Mouse (Mus musculus) intestine, embryonic 14.5 days (tissue): ENCODE results near the gene Heg1. TPM values are rescaled to one million over a fixed set of nuclear protein-coding genes. Genes with fewer than 3 reads are reported as not detected.

Source experiments
- ATAC-seq: fragments of 200-750 bp; cut with Nextera tagmentation; replicated peaks from 2 replicates; pipeline ENCODE4 v1.8.0; 2017; ENCODE audit warnings: low read depth, moderate number of reproducible peaks, moderate TSS enrichment, moderate library complexity; ENCODE audit not compliant: low FRiP score, low TSS enrichment
- DNase-seq: peaks from one replicate; pipeline ENCODE4 v3.0.0-alpha.2; 2018; ENCODE audit warnings: low spot score
- H3K27ac ChIP-seq: fragments of 300-500 bp; sonication (generic); 2 replicates; pipeline ENCODE4 v1.5.1; 2014; ENCODE audit warnings: low read depth, mild to moderate bottlenecking, control low read depth
- H3K27me3 ChIP-seq: fragments of 300-500 bp; sonication (generic); replicated peaks from 2 replicates; pipeline ENCODE4 v1.6.1; 2014; ENCODE audit warnings: low read length, control low read depth; ENCODE audit not compliant: control insufficient read depth, insufficient read depth
- H3K36me3 ChIP-seq: fragments of 300-500 bp; sonication (generic); 2 replicates; pipeline ENCODE4 v1.6.1; 2014; ENCODE audit warnings: low read length, control low read depth; ENCODE audit not compliant: control insufficient read depth, insufficient read depth
- H3K4me1 ChIP-seq: fragments of 300-500 bp; sonication (generic); replicated peaks from 2 replicates; pipeline ENCODE4 v1.6.1; 2014; ENCODE audit warnings: low read length, control low read depth, mixed read lengths; ENCODE audit not compliant: control insufficient read depth, insufficient read depth
- H3K4me2 ChIP-seq: fragments of 300-500 bp; sonication (generic); 2 replicates; pipeline ENCODE4 v1.6.1; 2014; ENCODE audit warnings: low read length
- H3K4me3 ChIP-seq: fragments of 300-500 bp; sonication (generic); 2 replicates; pipeline ENCODE4 v1.5.1; 2014; ENCODE audit warnings: low read depth, low read length, control low read depth, mixed read lengths
- H3K9ac ChIP-seq: fragments of 300-500 bp; sonication (generic); 2 replicates; pipeline ENCODE4 v1.6.1; 2014; ENCODE audit warnings: mild to moderate bottlenecking, low read length
- H3K9me3 ChIP-seq: fragments of 300-500 bp; sonication (generic); 2 replicates; pipeline ENCODE4 v1.6.1; 2016; ENCODE audit warnings: low read length, control low read depth; ENCODE audit not compliant: control insufficient read depth
- WGBS: fragments of 180-500 bp; shearing (Covaris S2); extraction: QIAGEN DNeasy Blood & Tissue Kit; methylation state at CpG from one replicate; pipeline ENCODE4 v1.1.7; 2014; 5-methylcytosine and 5-hydroxymethylcytosine counted together
- polyA plus RNA-seq: library from polyadenylated mRNA; unstranded; fragments of >200 nt; fragmentation: Nextera tagmentation; extraction: Ambion mirVana; gene quantifications from 2 replicates; pipeline ENCODE4 v1.2.1, GENCODE M21; 2014

Heg1 gene
- polyA plus RNA-seq, 1 experiment from 2014 or later, result 26.5 TPM

DNA sequence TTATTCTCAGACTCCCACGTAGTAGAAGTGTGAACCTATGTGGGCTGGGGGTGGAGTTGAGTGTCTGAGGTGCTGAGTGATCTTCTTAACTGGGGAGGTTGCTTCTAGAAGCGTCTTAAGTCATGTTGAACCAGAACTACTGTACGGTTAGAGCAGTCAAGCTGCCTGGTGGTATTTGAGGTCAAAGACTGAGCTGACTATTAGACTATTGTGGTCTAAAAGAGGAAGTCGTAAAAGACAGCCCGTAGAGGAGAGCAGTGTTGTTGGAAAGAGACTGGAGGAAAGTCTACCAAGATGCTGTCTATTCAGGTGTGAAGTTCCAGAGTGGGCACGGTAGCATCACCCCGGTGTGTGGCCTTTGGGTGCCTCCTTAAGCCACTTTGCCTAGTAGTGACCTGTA lies 85.7 kb downstream of the Heg1 start:
- DNase-seq (no peak), ATAC-seq (no peak)
- Histone ChIP-seq H3K27me3 (no peaks in the 10 kb centered on the region), H3K4me3 (no peak overlapping the region), H3K36me3 (peaks cover 11% of the 10 kb centered on the region; the same call in 1 of the 2 replicates), H3K4me1 (no peaks in the 10 kb centered on the region), H3K9ac (no peak overlapping the region), H3K9me3 (no peaks in the 10 kb centered on the region), H3K4me2 (no peak overlapping the region), H3K27ac (no peak overlapping the region)
- 73% methylated on average over 7 of the region's 7 CpGs for WGBS

DNA sequence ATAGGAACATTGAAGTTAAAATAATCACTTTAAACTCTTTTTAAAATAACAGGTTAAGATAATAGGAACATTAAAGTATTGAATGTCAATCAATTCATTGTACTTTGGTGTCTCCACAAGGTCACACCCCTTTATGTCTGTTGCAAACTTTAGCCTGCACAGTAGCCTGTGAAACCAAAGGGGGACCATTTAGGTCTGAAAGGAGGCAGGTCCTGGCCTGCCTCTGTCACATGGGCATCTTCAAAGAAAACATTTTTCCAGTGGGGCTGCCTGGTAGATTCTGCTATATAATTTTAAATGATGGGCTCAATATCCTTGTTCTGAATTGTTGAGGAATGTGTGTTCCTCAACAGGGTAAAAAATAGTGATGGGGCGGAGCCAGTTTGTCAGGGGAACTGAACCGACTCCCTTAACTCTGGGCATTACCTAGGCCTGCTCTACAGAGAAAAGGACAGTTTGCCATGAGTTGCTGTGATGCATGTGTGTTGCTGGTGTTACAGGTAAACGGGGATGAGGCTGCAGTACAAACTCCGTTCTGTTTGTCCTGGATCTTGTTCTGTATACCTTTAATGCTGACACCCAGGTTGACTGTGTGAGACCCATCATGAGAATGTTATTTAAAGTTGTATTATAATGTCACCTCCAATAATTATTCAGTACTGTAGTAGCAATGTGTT lies 86.7 kb downstream of the Heg1 start:
- ATAC-seq (no peak), DNase-seq (no peak)
- H3K36me3 ChIP-seq, result peaks cover 11% of the 10 kb centered on the region; the same call in 1 of the 2 replicates
- no peak overlapping the region for H3K9ac ChIP-seq
- no peaks in the 10 kb centered on the region for H3K4me1 ChIP-seq
- no peak overlapping the region for H3K27ac ChIP-seq
- H3K4me3 ChIP-seq, result no peak overlapping the region
- no peaks in the 10 kb centered on the region for H3K27me3 ChIP-seq
- WGBS, result 86% methylated on average over 4 of the region's 4 CpGs
- H3K9me3 ChIP-seq, result no peaks in the 10 kb centered on the region
- H3K4me2 ChIP-seq, result no peak overlapping the region

DNA sequence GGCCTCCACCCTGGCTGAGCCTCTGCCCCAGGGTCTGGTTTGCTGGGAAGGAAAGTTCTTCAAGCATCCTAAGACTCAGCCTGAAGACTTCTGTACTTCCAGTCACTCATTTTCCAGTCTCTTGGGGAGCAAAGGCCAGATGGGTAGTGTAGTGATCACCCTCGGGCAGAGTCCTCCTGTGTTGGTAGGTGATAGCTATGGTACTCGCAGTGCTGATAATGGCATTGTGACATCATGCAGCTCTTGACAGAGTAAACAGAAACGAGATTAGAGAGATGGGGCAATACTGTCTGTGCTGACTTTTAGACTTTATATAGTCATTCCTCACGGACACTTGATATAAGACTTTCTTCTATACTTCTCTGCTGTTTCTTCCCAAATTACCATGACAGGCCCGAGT lies 88.6 kb downstream of the Heg1 start:
- H3K4me1 ChIP-seq, result no peaks in the 10 kb centered on the region
- WGBS, result 71% methylated on average over 5 of the region's 5 CpGs
- no peak overlapping the region for H3K4me3 ChIP-seq
- peak; percentile 56 for ATAC-seq
- H3K9me3 ChIP-seq, result no peaks in the 10 kb centered on the region
- H3K36me3 ChIP-seq, result no peaks in the 10 kb centered on the region
- H3K9ac ChIP-seq, result no peak overlapping the region
- no peak overlapping the region for H3K27ac ChIP-seq
- DNase-seq, result no peak
- no peaks in the 10 kb centered on the region for H3K27me3 ChIP-seq
- no peak overlapping the region for H3K4me2 ChIP-seq

DNA sequence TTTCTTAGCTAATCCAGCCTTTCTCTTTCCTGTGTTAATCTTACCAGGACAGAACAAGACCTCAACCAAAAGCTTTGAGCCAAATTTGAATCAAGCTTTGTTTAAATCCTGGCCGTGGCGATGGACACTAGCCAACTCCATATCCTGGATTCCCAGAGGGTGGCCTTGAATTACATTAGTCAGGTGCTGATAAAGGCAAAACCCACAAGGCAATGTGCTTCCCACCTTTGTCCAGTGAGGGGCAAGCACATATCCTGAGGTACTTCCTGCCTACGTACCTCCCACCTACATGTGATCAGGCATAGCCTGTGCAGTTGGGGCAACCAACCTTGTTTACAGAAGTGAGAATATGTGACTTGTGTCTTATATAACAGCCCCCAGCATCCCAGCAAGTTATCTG lies 90.8 kb downstream of the Heg1 start:
- Histone ChIP-seq H3K4me3 (no peak overlapping the region), H3K36me3 (no peaks in the 10 kb centered on the region), H3K27me3 (no peaks in the 10 kb centered on the region), H3K9ac (no peak overlapping the region), H3K9me3 (no peaks in the 10 kb centered on the region), H3K27ac (no peak overlapping the region), H3K4me1 (no peaks in the 10 kb centered on the region), H3K4me2 (no peak overlapping the region)
- DNase-seq (no peak), ATAC-seq (no peak)
- WGBS, result 69% methylated on average over 3 of the region's 3 CpGs

DNA sequence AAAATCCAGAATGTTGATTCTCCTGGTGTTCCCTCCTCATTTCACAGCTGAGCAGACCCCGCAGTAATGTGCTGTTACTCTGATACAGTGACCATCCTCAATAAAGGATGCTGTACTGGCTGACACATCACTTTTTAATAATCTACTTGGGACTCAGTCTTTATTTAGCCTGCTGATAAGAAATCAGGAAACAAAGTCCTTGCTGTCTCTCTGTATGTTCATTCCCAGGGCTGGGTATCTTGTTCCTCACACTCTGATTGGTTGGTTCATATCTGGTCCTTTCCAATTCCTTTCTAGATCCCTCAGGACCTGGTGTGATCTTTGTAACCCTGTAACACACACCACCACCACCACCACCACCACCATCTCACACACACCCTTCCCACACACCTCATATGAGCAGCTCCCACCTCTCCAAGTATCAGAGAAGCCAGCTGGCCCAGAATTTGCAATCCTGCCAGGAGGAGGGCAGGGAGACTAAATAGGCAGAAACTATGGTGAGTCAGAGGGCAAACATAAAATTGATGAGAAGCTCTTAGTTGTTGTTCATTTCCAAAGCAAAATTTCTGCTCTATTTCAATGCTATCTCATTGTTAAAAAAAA lies 91.7 kb downstream of the Heg1 start:
- 85% methylated on average over 1 of the region's 1 CpGs for WGBS
- H3K27ac ChIP-seq, result no peak overlapping the region
- no peak overlapping the region for H3K9ac ChIP-seq
- no peaks in the 10 kb centered on the region for H3K27me3 ChIP-seq
- H3K36me3 ChIP-seq, result no peaks in the 10 kb centered on the region
- no peak overlapping the region for H3K4me2 ChIP-seq
- no peaks in the 10 kb centered on the region for H3K9me3 ChIP-seq
- no peaks in the 10 kb centered on the region for H3K4me1 ChIP-seq
- ATAC-seq, result no peak
- no peak for DNase-seq
- no peak overlapping the region for H3K4me3 ChIP-seq

DNA sequence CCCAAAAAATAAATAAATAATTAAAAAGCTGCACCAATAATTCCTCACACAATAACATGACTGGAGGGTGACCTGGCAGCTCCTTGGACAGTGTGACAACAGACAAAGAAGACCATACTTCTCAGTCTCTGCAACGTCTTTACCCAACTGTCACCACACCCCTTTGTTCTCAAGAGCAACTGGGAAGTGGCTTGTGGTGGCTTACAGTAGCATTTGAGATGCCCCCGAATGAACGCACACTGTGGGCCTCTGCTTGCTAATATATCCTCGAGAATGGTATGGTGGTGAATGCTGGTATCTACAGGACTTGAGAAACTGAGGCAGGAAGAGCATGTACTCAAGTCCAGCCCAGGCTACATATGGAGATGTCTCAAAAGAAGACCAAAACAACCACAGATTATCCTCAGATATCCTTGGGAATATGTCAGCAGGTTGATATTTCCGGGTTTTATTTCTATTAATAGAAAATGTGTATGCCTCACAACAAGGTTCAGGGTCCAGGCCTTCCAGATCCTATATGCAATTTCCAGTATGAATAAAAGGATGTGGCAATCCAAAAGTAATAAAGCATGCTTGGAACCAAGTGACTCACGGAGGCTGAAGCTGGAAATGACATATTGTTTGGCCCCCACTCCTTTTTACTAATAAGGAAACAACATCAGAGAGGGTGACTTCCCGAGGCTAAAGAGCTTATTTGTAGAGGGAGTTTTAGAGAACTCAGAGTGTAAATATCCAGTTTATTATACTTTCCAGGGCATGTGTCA lies 92.8 kb downstream of the Heg1 start:
- H3K4me2 ChIP-seq, result no peak overlapping the region
- H3K9me3 ChIP-seq, result no peaks in the 10 kb centered on the region
- no peaks in the 10 kb centered on the region for H3K36me3 ChIP-seq
- ATAC-seq (no peak), DNase-seq (no peak)
- H3K27me3 ChIP-seq, result no peaks in the 10 kb centered on the region
- 77% methylated on average over 7 of the region's 7 CpGs for WGBS
- no peak overlapping the region for H3K9ac ChIP-seq
- H3K27ac ChIP-seq, result no peak overlapping the region
- no peaks in the 10 kb centered on the region for H3K4me1 ChIP-seq
- H3K4me3 ChIP-seq, result no peak overlapping the region

DNA sequence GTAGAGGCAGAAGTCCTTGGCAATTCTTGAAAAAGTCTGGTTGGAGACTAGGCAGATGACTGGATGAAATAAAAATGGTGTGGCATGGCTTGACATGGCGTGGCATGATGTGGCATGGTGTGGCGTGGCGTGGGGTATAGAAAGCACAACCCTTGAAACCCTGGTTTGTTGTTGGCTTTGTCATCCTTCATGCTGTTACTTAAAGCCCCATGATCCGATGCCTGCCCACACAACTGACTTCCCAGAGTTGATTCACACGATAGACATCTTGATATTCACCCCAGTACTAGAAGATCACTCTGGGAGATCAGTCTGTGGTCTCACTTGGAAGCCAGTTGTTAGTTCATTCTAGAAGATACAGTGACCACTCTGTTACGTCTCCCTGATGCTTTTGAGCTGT lies 93.4 kb downstream of the Heg1 start:
- Histone ChIP-seq H3K27ac (no peak overlapping the region), H3K36me3 (no peaks in the 10 kb centered on the region), H3K4me2 (no peak overlapping the region), H3K27me3 (no peaks in the 10 kb centered on the region), H3K9me3 (no peaks in the 10 kb centered on the region), H3K9ac (no peak overlapping the region), H3K4me3 (no peak overlapping the region), H3K4me1 (no peaks in the 10 kb centered on the region)
- DNase-seq (no peak), ATAC-seq (no peak)
- WGBS, result 93% methylated on average over 6 of the region's 6 CpGs

DNA sequence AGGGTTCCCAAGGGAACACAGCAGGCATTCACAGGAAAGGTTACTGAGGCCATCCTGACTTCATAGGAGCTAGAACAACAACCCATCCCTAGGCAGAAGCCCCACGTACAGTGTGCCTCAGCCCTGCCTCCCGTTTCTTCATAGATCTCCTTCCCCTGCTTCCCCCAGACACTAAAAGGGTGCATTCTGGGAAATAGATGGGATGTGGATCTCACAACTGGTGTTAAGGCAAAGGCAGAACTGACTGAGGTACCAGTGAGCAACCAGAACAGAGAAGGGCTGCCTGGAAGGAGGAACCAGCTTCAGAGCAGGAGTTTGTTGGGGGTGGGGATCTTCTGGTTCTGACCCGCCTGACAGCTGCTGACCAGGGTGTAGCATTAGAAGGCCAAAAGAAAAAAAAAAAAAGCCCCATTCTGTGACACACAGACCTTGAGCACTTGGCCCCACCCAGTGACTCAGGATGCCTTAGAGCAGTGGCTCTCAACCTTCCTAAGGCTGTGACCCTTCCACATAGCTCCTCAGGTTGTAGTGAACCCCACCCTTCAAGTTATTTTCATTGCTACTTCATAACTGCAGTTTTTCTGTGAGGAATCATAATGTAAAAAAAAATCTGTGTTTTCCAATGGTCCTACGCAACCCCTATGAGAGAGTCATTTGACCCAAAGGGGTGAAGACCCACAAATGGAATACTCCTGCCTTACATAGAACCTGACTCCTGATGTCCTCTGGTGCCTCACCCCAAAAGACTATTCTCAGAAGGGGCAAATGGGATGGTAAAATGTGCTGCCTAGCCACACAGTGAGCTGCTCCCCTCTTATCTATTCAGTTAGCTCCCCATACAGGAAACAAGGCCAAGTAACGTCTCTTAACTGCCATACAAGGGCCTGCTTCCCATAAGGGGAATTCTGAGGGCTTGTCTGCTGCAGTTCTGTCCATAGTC lies 97.9 kb downstream of the Heg1 start:
- Histone ChIP-seq H3K9ac (no peak overlapping the region), H3K27me3 (no peaks in the 10 kb centered on the region), H3K27ac (no peak overlapping the region), H3K4me3 (no peak overlapping the region), H3K9me3 (no peaks in the 10 kb centered on the region), H3K4me1 (no peaks in the 10 kb centered on the region), H3K4me2 (no peak overlapping the region), H3K36me3 (no peaks in the 10 kb centered on the region)
- 70% methylated on average over 5 of the region's 5 CpGs for WGBS
- ATAC-seq (no peak), DNase-seq (no peak)
